Mouse (Mus musculus): Measurements from ENCODE around the gene Ly6g6e. TPM values are rescaled to one million over a fixed set of nuclear protein-coding genes. Genes with fewer than 3 reads are reported as not detected.

Ly6g6e gene
- polyA plus RNA-seq, 1 experiment = 1.3 TPM

GRCm38 (mm10) chr17:35055691-35056495 is 20.8 kb upstream of the Ly6g6e start:
- Histone ChIP-seq H3K27ac (ENCODE audit: control insufficient read depth, insufficient read depth, low read depth, low read length, poor library complexity) (no peak overlapping the region), H3K4me1 (ENCODE audit: control insufficient read depth, insufficient read depth, low read length) (peaks cover 2% of the 10 kb centered on the region; the same call in 1 of the 2 replicates)
- WGBS = 84% methylated on average over 7 of the region's 7 CpGs

GRCm38 (mm10) chr17:35057090-35057489 is 19.6 kb upstream of the Ly6g6e start:
- no peak overlapping the region for H3K27ac ChIP-seq (ENCODE audit: control insufficient read depth, insufficient read depth, low read depth, low read length, poor library complexity)
- peaks cover 2% of the 10 kb centered on the region; the same call in 1 of the 2 replicates for H3K4me1 ChIP-seq (ENCODE audit: control insufficient read depth, insufficient read depth, low read length)
- whole genome bisulfite sequencing = 64% methylated on average over 3 of the region's 3 CpGs
- TF ChIP-seq CTCF (IDR thresholded peaks at IDR 0.05; ENCODE audit: control insufficient read depth, insufficient read depth, low read length) (no peak), POLR2A (IDR thresholded peaks at IDR 0.05; ENCODE audit: borderline replicate concordance, control insufficient read depth, low read depth, low read length) (no peak)
- no peak overlapping the region for H3K4me3 ChIP-seq (replicated peaks; ENCODE audit: control insufficient read depth, low read depth, low read length)

More at GRCm38 (mm10) chr17:35055691-35056495, 20.8 kb upstream of the Ly6g6e start:
- no peak overlapping the region for H3K4me3 ChIP-seq (replicated peaks; ENCODE audit: control insufficient read depth, low read depth, low read length)
- TF ChIP-seq CTCF (IDR thresholded peaks at IDR 0.05; ENCODE audit: control insufficient read depth, insufficient read depth, low read length) = no peak

- Histone ChIP-seq H3K4me1 (ENCODE audit: control insufficient read depth, insufficient read depth, low read length) (no peaks in the 10 kb centered on the region; the same call in 1 of the 2 replicates), H3K4me3 (replicated peaks; ENCODE audit: control insufficient read depth, low read depth, low read length) (no peak overlapping the region), H3K27ac (ENCODE audit: control insufficient read depth, insufficient read depth, low read depth, low read length, poor library complexity) (no peak overlapping the region)
- WGBS = 69% methylated on average over 9 of the region's 9 CpGs
- TF ChIP-seq POLR2A (IDR thresholded peaks at IDR 0.05; ENCODE audit: borderline replicate concordance, control insufficient read depth, low read depth, low read length) (no peak), CTCF (IDR thresholded peaks at IDR 0.05; ENCODE audit: control insufficient read depth, insufficient read depth, low read length) (no peak)
These were observed 18.4 kb upstream of the Ly6g6e start for GRCm38 (mm10) chr17:35058316-35058715.

GRCm38 (mm10) chr17:35058911-35059892 is 17.5 kb upstream of the Ly6g6e start, which contains the start of gene Ddah2:
Gene Ddah2 (plus strand): TSS chr17:35059035.
- peak within 1 kb of the TSS; percentile 7; the same call in 1 of the 2 replicates for H3K27ac ChIP-seq (ENCODE audit: control insufficient read depth, insufficient read depth, low read depth, low read length, poor library complexity)
- H3K4me1 ChIP-seq (ENCODE audit: control insufficient read depth, insufficient read depth, low read length) = no peaks in the 10 kb centered on the region; the same call in 1 of the 2 replicates
- WGBS = under 1% methylated on average over 57 of the region's 57 CpGs
- peak within 1 kb of the TSS; percentile 50 for H3K4me3 ChIP-seq (replicated peaks; ENCODE audit: control insufficient read depth, low read depth, low read length)
- TF ChIP-seq POLR2A (IDR thresholded peaks at IDR 0.05; ENCODE audit: borderline replicate concordance, control insufficient read depth, low read depth, low read length) (peak; percentile 49; the same call in 1 of the 2 replicates), CTCF (IDR thresholded peaks at IDR 0.05; ENCODE audit: control insufficient read depth, insufficient read depth, low read length) (peak; percentile 74)

GRCm38 (mm10) chr17:35060071-35060470 is 16.6 kb upstream of the Ly6g6e start:
- TF ChIP-seq POLR2A (IDR thresholded peaks at IDR 0.05; ENCODE audit: borderline replicate concordance, control insufficient read depth, low read depth, low read length) (no peak), CTCF (IDR thresholded peaks at IDR 0.05; ENCODE audit: control insufficient read depth, insufficient read depth, low read length) (no peak)
- Histone ChIP-seq H3K27ac (ENCODE audit: control insufficient read depth, insufficient read depth, low read depth, low read length, poor library complexity) (no peak overlapping the region), H3K4me3 (replicated peaks; ENCODE audit: control insufficient read depth, low read depth, low read length) (no peak overlapping the region), H3K4me1 (ENCODE audit: control insufficient read depth, insufficient read depth, low read length) (no peaks in the 10 kb centered on the region; the same call in 1 of the 2 replicates)
- 59% methylated on average over 14 of the region's 14 CpGs for WGBS

- H3K4me3 ChIP-seq (replicated peaks; ENCODE audit: control insufficient read depth, low read depth, low read length) = no peak overlapping the region
These were observed 15.9 kb upstream of the Ly6g6e start for GRCm38 (mm10) chr17:35060737-35061297.

GRCm38 (mm10) chr17:35061299-35061698 is 15.4 kb upstream of the Ly6g6e start:
- TF ChIP-seq CTCF (IDR thresholded peaks at IDR 0.05; ENCODE audit: control insufficient read depth, insufficient read depth, low read length) = no peak
- TF ChIP-seq POLR2A (IDR thresholded peaks at IDR 0.05; ENCODE audit: borderline replicate concordance, control insufficient read depth, low read depth, low read length) = no peak
- Histone ChIP-seq H3K4me1 (ENCODE audit: control insufficient read depth, insufficient read depth, low read length) (no peaks in the 10 kb centered on the region; the same call in 1 of the 2 replicates), H3K27ac (ENCODE audit: control insufficient read depth, insufficient read depth, low read depth, low read length, poor library complexity) (no peak overlapping the region), H3K4me3 (replicated peaks; ENCODE audit: control insufficient read depth, low read depth, low read length) (no peak overlapping the region)
- WGBS = 84% methylated on average over 8 of the region's 8 CpGs

More at GRCm38 (mm10) chr17:35060737-35061297, 15.9 kb upstream of the Ly6g6e start:
- TF ChIP-seq POLR2A (IDR thresholded peaks at IDR 0.05; ENCODE audit: borderline replicate concordance, control insufficient read depth, low read depth, low read length) = no peak
- TF ChIP-seq CTCF (IDR thresholded peaks at IDR 0.05; ENCODE audit: control insufficient read depth, insufficient read depth, low read length) = no peak
- H3K27ac ChIP-seq (ENCODE audit: control insufficient read depth, insufficient read depth, low read depth, low read length, poor library complexity) = no peak overlapping the region
- 81% methylated on average over 22 of the region's 22 CpGs for WGBS
- no peaks in the 10 kb centered on the region; the same call in 1 of the 2 replicates for H3K4me1 ChIP-seq (ENCODE audit: control insufficient read depth, insufficient read depth, low read length)

Data from bone marrow, adult 2 months (tissue).